Mouse (Mus musculus) kidney, adult 2 months (tissue): ENCODE measurements around the gene Mnd1. TPM values are rescaled to one million over a fixed set of nuclear protein-coding genes. Genes with fewer than 3 reads are reported as not detected.

ENCODE experiments used
- DNase-seq: peaks from one replicate; pipeline ENCODE4 v3.0.0; 2021
- H3K27ac ChIP-seq: fragments of 200-500 bp; 2 replicates; pipeline ENCODE4 v1.5.1; 2012; ENCODE audit warnings: low read depth, low read length, control low read depth, inconsistent platforms; ENCODE audit not compliant: insufficient read depth
- H3K27me3 ChIP-seq: fragments of 200-500 bp; replicated peaks from 2 replicates; pipeline ENCODE4 v1.6.1; 2012; ENCODE audit warnings: mild to moderate bottlenecking, moderate library complexity, low read length, inconsistent platforms; ENCODE audit not compliant: control insufficient read depth, insufficient read depth
- H3K36me3 ChIP-seq: fragments of 200-500 bp; 2 replicates; pipeline ENCODE4 v1.6.1; 2012; ENCODE audit warnings: mild to moderate bottlenecking, moderate library complexity, low read length, inconsistent platforms; ENCODE audit not compliant: control insufficient read depth, insufficient read depth
- H3K4me1 ChIP-seq: fragments of 200-500 bp; 2 replicates; pipeline ENCODE4 v1.6.1; 2011; ENCODE audit warnings: low read length; ENCODE audit not compliant: control insufficient read depth, insufficient read depth
- H3K4me3 ChIP-seq: fragments of 200-500 bp; 2 replicates; pipeline ENCODE4 v1.5.1; 2011; ENCODE audit warnings: mild to moderate bottlenecking, low read depth, low read length, control low read depth; ENCODE audit not compliant: insufficient read depth
- CTCF ChIP-seq: fragments of 200-500 bp; conservative IDR thresholded peaks from 2 replicates; pipeline ENCODE4 v1.5.1; 2011; ENCODE audit warnings: low read depth, mild to moderate bottlenecking, control low read depth, low read length, moderate library complexity, mixed read lengths; ENCODE audit not compliant: insufficient read depth, insufficient read length
- POLR2A ChIP-seq: fragments of 200-500 bp; IDR thresholded peaks from one replicate; pipeline ENCODE4 v1.6.1; 2011; ENCODE audit warnings: low read depth, low read length, control low read depth
- WGBS: fragments of 180-500 bp; shearing (Covaris S2); methylation state at CpG from one replicate; pipeline ENCODE4 v1.1.7; 2018; 5-methylcytosine and 5-hydroxymethylcytosine counted together
- polyA plus RNA-seq: library from polyadenylated mRNA; depleted of rRNA; stranded (reverse); fragments of >200 nt; gene quantifications from 2 replicates; pipeline ENCODE4 v1.2.3, GENCODE M21; 2012

Gene Mnd1
- polyA plus RNA-seq, 1 experiment: 0.72 TPM

- DNase-seq: no peak
- WGBS: 63% methylated on average over 13 of the region's 13 CpGs
- Histone ChIP-seq H3K4me1 (no peaks in the 10 kb centered on the region), H3K27ac (no peak overlapping the region), H3K27me3 (no peaks in the 10 kb centered on the region), H3K4me3 (no peak overlapping the region), H3K36me3 (no peaks in the 10 kb centered on the region)
- no peak for TF ChIP-seq POLR2A
- no peak for TF ChIP-seq CTCF
These were observed 93.8 kb downstream of the Mnd1 start for GRCm38 (mm10) chr3:84061523-84062453.

GRCm38 (mm10) chr3:84060946-84061345 is 94.6 kb downstream of the Mnd1 start:
- Histone ChIP-seq H3K27ac (no peak overlapping the region), H3K4me1 (no peaks in the 10 kb centered on the region), H3K36me3 (no peaks in the 10 kb centered on the region), H3K27me3 (no peaks in the 10 kb centered on the region), H3K4me3 (no peak overlapping the region)
- TF ChIP-seq POLR2A (no peak), CTCF (no peak)
- DNase-seq: no peak
- WGBS: 92% methylated on average over 5 of the region's 5 CpGs

GRCm38 (mm10) chr3:84060128-84060527 is 95.5 kb downstream of the Mnd1 start:
- Histone ChIP-seq H3K36me3 (no peaks in the 10 kb centered on the region), H3K4me3 (no peak overlapping the region), H3K27ac (no peak overlapping the region), H3K4me1 (no peaks in the 10 kb centered on the region), H3K27me3 (no peaks in the 10 kb centered on the region)
- 44% methylated on average over 4 of the region's 4 CpGs for WGBS
- TF ChIP-seq POLR2A (no peak), CTCF (no peak)
- DNase-seq: no peak

- 40% methylated on average over 4 of the region's 4 CpGs for WGBS
- H3K27me3 ChIP-seq: no peaks in the 10 kb centered on the region
- no peaks in the 10 kb centered on the region for H3K36me3 ChIP-seq
- no peak overlapping the region for H3K4me3 ChIP-seq
- no peak for DNase-seq
- no peak for TF ChIP-seq CTCF
- TF ChIP-seq POLR2A: no peak
- no peaks in the 10 kb centered on the region for H3K4me1 ChIP-seq
- H3K27ac ChIP-seq: no peak overlapping the region
These were observed 95.9 kb downstream of the Mnd1 start for GRCm38 (mm10) chr3:84059676-84060075.

GRCm38 (mm10) chr3:84059261-84059660 is 96.3 kb downstream of the Mnd1 start:
- Histone ChIP-seq H3K27me3 (no peaks in the 10 kb centered on the region), H3K4me1 (no peaks in the 10 kb centered on the region), H3K4me3 (no peak overlapping the region), H3K27ac (no peak overlapping the region), H3K36me3 (no peaks in the 10 kb centered on the region)
- TF ChIP-seq CTCF: no peak
- no peak for TF ChIP-seq POLR2A
- no peak for DNase-seq
- 47% methylated on average over 13 of the region's 13 CpGs for WGBS

GRCm38 (mm10) chr3:84048729-84049175 is 106.8 kb downstream of the Mnd1 start:
- Histone ChIP-seq H3K36me3 (no peaks in the 10 kb centered on the region), H3K27ac (no peak overlapping the region), H3K4me1 (no peaks in the 10 kb centered on the region), H3K27me3 (no peaks in the 10 kb centered on the region), H3K4me3 (no peak overlapping the region)
- no peak for DNase-seq
- WGBS: 32% methylated on average over 9 of the region's 9 CpGs
- no peak for TF ChIP-seq CTCF
- TF ChIP-seq POLR2A: no peak

GRCm38 (mm10) chr3:84046206-84046605 is 109.4 kb downstream of the Mnd1 start:
- no peak overlapping the region for H3K4me3 ChIP-seq
- no peak for DNase-seq
- H3K4me1 ChIP-seq: no peaks in the 10 kb centered on the region
- no peaks in the 10 kb centered on the region for H3K27me3 ChIP-seq
- WGBS: 89% methylated on average over 8 of the region's 8 CpGs
- no peak for TF ChIP-seq CTCF
- H3K36me3 ChIP-seq: no peaks in the 10 kb centered on the region
- H3K27ac ChIP-seq: no peak overlapping the region
